Mouse (Mus musculus): ENCODE measurements around the gene Kynu.

GRCm38 (mm10) chr2:43669588-43669987 is 114.5 kb downstream of the Kynu start:
- TF ChIP-seq POLR2A (IDR thresholded peaks at IDR 0.05; ENCODE audit: insufficient read depth, low read depth, low read length): no peak
- no peak for TF ChIP-seq CTCF (IDR thresholded peaks at IDR 0.05)
